Mouse (Mus musculus) heart, embryonic 15.5 days (tissue): ENCODE results near the gene Trp53i11. TPM values are rescaled to one million over a fixed set of nuclear protein-coding genes. Genes with fewer than 3 reads are reported as not detected.
A peak's percentile ranks its signal among the peaks of the same experiment; 100 is the strongest.

Source experiments
- ATAC-seq: fragments of 200-750 bp; cut with Nextera tagmentation; replicated peaks from 2 replicates; pipeline ENCODE4 v1.8.0; 2017; ENCODE audit warnings: low read depth, moderate TSS enrichment; ENCODE audit not compliant: insufficient number of reproducible peaks, insufficient read depth, low FRiP score
- H3K27ac ChIP-seq: fragments of 300-500 bp; sonication (generic); 2 replicates; pipeline ENCODE4 v1.5.1; 2015; ENCODE audit warnings: mild to moderate bottlenecking, inconsistent platforms
- H3K27me3 ChIP-seq: fragments of 300-500 bp; sonication (generic); 2 replicates; pipeline ENCODE4 v1.6.1; 2015; ENCODE audit warnings: inconsistent platforms
- H3K36me3 ChIP-seq: fragments of 300-500 bp; sonication (generic); 2 replicates; pipeline ENCODE4 v1.6.1; 2015; ENCODE audit warnings: mild to moderate bottlenecking, inconsistent platforms
- H3K4me1 ChIP-seq: fragments of 300-500 bp; sonication (generic); replicated peaks from 2 replicates; pipeline ENCODE4 v1.6.1; 2015; ENCODE audit warnings: inconsistent platforms
- H3K4me2 ChIP-seq: fragments of 300-500 bp; sonication (generic); 2 replicates; pipeline ENCODE4 v1.6.1; 2015; ENCODE audit warnings: inconsistent platforms, mild to moderate bottlenecking, moderate library complexity
- H3K4me3 ChIP-seq: fragments of 300-500 bp; sonication (generic); 2 replicates; pipeline ENCODE4 v1.5.1; 2015; ENCODE audit warnings: mild to moderate bottlenecking, inconsistent platforms
- H3K9ac ChIP-seq: fragments of 300-500 bp; sonication (generic); 2 replicates; pipeline ENCODE4 v1.6.1; 2015; ENCODE audit warnings: mild to moderate bottlenecking, inconsistent platforms
- H3K9me3 ChIP-seq: fragments of 300-500 bp; sonication (generic); replicated peaks from 2 replicates; pipeline ENCODE4 v1.6.1; 2016; ENCODE audit warnings: inconsistent platforms
- WGBS: fragments of 180-500 bp; shearing (Covaris S2); methylation state at CpG from one replicate; pipeline ENCODE4 v1.1.7; 2015; ENCODE audit warnings: mixed read lengths; 5-methylcytosine and 5-hydroxymethylcytosine counted together
- polyA plus RNA-seq: library from polyadenylated mRNA; unstranded; fragments of >200 nt; fragmentation: Nextera tagmentation; extraction: Ambion mirVana; gene quantifications from 2 replicates; pipeline ENCODE4 v1.2.1, GENCODE M21; 2015

The Trp53i11 gene
- polyA plus RNA-seq, result 19.7 and 31.6 TPM in 2 replicates

DNA sequence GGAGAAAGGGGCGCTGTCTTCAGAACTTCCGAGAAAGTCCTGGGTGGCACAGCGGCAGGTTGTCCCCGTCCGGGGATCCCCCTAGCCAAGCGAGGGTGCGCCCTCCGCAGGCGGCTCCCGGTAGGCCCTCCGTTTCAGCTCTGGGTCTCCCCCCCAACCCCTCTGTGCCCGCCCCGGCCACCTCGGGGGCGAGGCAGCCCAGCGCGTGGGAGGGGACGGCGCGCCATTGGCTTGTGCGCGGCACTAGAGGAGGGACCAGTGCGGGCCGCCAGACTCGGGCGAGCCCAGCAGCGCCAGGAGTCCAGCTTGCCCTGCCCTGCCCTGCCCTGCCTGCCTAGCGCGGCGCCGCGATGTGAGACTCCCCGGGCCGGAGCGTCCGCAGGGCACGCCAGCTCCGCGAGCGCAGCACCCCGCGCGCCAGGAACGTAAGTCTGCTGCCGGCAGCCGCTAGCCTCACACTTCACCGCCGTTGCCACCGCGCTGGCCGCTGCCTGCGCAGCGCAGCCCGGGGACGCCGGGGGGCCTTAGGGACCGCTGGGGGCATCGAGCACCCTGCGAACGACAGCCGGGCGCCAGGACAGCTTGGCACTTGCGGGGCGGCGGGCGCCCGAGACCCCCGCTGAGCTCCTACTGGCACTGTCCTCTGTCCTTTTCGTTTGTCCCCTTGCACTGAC is at the start of gene Trp53i11:
Gene Trp53i11, plus strand, starts transcription at position 226 of the 674 bp plus-strand sequence.
- H3K36me3 ChIP-seq, result no peaks in the 10 kb centered on the region
- peak within 1 kb of the TSS; percentile 78 for H3K9ac ChIP-seq
- H3K4me2 ChIP-seq, result peak within 1 kb of the TSS; percentile 98
- H3K4me3 ChIP-seq, result peak within 1 kb of the TSS; percentile 73
- no peaks in the 10 kb centered on the region for H3K9me3 ChIP-seq
- H3K27ac ChIP-seq, result peak within 1 kb of the TSS; percentile 61
- H3K27me3 ChIP-seq, result peaks cover 33% of the 10 kb centered on the region
- under 1% methylated on average over 69 of the region's 69 CpGs for WGBS
- peaks cover 29% of the 10 kb centered on the region for H3K4me1 ChIP-seq
- ATAC-seq, result peak; percentile 89

DNA sequence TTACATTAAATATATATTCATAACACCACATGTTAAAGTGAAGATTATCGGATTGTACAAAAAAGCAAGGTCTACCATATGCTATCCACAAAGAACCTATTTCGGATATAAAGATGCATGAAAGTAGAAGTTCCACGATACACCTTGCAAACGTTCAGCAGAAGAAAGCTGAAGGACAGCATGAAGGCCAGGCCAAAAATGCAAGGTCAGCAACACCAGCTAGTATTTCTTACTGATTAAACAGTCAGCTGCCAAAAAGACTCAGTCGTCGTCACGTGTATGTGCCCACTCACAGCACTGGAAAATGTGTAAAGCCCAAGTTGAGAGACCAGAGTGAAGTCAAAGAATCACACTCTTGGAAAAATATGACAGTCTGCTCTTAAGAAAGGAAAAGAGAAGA is 47.9 kb upstream of the Trp53i11 start:
- WGBS, result 84% methylated on average over 7 of the region's 7 CpGs
- no peaks in the 10 kb centered on the region for H3K9me3 ChIP-seq
- H3K27me3 ChIP-seq, result no peaks in the 10 kb centered on the region
- ATAC-seq, result no peak
- H3K9ac ChIP-seq, result no peak overlapping the region
- H3K4me1 ChIP-seq, result no peaks in the 10 kb centered on the region; the same call in 1 of the 2 replicates
- H3K36me3 ChIP-seq, result no peaks in the 10 kb centered on the region
- H3K4me3 ChIP-seq, result no peak overlapping the region
- no peak overlapping the region for H3K4me2 ChIP-seq
- no peak overlapping the region for H3K27ac ChIP-seq

DNA sequence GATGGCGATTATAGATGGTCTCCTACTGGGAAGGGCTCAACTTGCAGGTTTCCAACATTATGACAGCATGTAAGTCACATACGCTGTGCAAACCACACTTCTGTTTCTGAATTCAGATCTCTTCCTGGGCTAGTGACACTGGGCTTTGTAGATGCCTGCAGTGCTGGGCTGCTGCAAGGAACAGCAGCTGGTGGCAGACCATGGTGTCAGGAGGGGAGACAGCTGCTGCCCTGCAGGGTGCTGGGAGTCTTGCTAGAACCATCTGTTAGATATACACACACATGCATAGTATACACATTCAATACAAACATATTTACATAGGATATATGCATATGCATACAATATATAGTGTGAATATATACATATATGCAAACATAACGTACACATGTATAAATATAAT is 46.0 kb upstream of the Trp53i11 start:
- Histone ChIP-seq H3K9me3 (no peaks in the 10 kb centered on the region), H3K4me1 (no peaks in the 10 kb centered on the region), H3K27me3 (no peaks in the 10 kb centered on the region), H3K27ac (no peak overlapping the region), H3K4me3 (no peak overlapping the region), H3K4me2 (no peak overlapping the region), H3K9ac (no peak overlapping the region), H3K36me3 (no peaks in the 10 kb centered on the region)
- 75% methylated on average over 3 of the region's 3 CpGs for WGBS
- ATAC-seq, result no peak

DNA sequence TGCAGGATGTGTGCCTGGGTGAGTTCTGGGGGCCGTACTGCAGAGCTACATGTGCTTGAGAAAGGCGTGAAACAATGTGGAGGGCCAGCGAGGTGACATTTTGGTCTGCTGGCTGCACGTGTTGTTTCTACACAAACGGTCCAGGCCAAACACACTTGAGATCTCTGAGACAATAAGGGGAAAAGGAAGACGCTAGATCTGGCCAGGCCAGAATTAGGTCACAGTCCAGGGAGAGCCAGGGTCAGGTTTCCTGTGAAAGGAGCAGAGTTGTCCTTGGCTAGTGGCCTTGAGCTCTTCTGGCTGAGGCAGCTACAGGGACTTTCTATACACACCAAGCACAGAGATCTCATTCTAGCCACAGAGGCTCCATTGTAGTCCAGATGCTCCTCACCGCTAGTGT is 44.7 kb upstream of the Trp53i11 start:
- peak; percentile 68 for ATAC-seq
- H3K36me3 ChIP-seq, result no peaks in the 10 kb centered on the region
- no peaks in the 10 kb centered on the region for H3K9me3 ChIP-seq
- WGBS, result 50% methylated on average over 7 of the region's 7 CpGs
- H3K27ac ChIP-seq, result peak overlapping the region; percentile 71
- no peaks in the 10 kb centered on the region for H3K27me3 ChIP-seq
- H3K4me2 ChIP-seq, result no peak overlapping the region
- no peak overlapping the region for H3K9ac ChIP-seq
- H3K4me1 ChIP-seq, result no peaks in the 10 kb centered on the region
- no peak overlapping the region for H3K4me3 ChIP-seq

DNA sequence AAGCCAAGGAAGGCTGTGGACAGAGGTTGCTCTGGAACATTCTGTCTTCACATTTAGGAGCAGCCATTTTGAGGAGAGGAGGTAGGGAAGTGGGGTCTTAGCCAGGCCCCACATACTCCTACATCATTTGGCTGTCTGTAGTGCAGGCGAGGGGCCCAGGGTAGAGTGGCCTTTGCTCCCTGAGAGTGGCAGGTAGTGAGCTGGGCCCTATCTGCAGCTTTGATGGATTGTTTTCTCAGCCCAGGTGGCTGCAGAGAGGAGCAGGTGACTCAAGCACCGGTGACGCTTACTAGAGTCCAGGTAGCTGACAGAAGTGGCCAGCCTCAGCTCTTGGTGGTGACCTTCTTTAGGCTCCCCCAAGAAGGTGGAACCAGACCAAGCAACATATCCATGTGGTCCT is 43.2 kb upstream of the Trp53i11 start:
- H3K27ac ChIP-seq, result no peak overlapping the region
- H3K9ac ChIP-seq, result no peak overlapping the region
- ATAC-seq, result no peak
- no peaks in the 10 kb centered on the region for H3K4me1 ChIP-seq
- H3K4me3 ChIP-seq, result no peak overlapping the region
- 79% methylated on average over 3 of the region's 3 CpGs for WGBS
- H3K27me3 ChIP-seq, result no peaks in the 10 kb centered on the region
- H3K9me3 ChIP-seq, result no peaks in the 10 kb centered on the region
- no peaks in the 10 kb centered on the region for H3K36me3 ChIP-seq
- H3K4me2 ChIP-seq, result no peak overlapping the region

DNA sequence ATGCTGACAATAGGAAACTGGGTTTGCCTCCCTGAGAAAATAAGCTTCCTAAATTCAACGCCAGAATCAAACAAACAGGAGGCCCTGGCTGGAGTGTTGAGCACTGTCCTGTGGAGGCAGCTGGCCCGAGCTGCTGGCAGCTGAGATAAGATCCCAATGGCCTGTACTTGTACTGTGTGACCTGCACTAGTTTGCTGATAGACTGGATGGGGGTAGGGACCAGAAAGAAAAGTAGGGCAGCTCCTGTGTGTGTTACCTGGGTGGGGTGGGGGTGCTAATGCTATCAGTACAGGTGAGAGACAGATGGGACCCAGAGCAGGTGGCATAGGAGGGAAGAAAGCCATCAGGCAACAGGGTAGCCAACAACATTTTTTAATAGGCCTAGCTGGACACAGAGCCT is 37.3 kb upstream of the Trp53i11 start:
- 13% methylated on average over 2 of the region's 2 CpGs for WGBS
- Histone ChIP-seq H3K27me3 (no peaks in the 10 kb centered on the region), H3K36me3 (no peaks in the 10 kb centered on the region), H3K4me2 (no peak overlapping the region), H3K27ac (no peak overlapping the region), H3K4me3 (no peak overlapping the region), H3K4me1 (peaks cover 26% of the 10 kb centered on the region), H3K9ac (no peak overlapping the region), H3K9me3 (no peaks in the 10 kb centered on the region)
- no peak for ATAC-seq

DNA sequence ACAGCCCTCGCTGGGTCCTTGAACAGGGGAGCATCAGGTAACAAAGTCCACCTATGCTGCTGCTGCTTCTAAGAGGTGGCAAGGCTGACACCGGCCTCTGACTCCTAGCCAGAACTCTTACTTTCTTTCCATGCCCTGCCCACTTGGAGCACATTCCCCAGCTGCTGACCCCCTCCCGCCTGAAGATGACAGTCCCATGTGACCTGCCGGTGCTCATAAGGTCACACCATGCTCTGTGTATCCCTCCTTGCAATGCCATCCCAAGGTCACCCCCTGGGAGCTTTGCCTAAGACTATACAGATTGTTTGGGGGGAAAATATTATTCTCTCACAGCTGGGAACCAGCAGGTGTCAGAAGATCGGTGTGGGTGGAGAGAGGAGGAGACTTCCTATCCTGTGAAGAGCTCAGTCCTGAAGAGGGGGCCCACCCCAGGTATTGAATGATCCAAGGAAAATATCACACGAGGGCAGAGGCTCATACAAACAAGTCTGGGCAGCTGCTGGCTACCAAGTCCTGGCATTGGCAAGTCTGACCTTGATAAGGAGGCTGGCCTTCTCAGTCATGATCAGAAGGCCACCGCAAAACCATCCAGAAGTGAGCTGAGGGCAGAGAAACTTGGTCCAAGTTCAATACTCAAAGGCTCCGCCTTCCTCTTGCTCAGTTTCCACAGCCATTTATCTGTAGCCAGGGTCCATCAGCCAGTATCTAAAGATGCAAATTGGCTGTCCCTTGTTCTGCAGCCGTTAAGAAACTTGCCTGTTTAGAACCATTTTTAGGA is 36.5 kb upstream of the Trp53i11 start:
- H3K27me3 ChIP-seq, result no peaks in the 10 kb centered on the region
- 62% methylated on average over 9 of the region's 9 CpGs for WGBS

DNA sequence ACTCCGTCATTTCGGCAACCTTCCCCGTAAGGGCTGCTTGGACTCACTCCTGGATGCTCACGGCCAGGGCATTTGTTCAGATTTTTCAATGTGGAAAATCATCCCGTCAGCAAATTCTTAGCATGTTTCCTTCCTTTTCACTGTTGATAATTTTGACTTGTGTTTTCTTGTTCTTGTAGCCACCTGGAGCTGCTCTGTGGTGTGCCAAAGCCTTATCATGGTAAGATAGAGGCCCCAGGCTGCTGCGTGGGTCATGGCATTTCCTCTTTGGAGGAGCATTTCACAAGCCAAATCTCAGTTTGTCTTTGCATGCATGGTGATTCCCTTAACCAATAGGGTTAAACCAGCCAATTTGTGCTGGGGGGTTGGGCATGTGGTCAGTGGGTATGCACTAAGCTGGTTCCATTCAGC is 35.2 kb upstream of the Trp53i11 start:
- WGBS, result 50% methylated on average over 6 of the region's 6 CpGs
- ATAC-seq, result no peak
- H3K27me3 ChIP-seq, result no peaks in the 10 kb centered on the region
- no peak overlapping the region for H3K4me2 ChIP-seq
- no peaks in the 10 kb centered on the region for H3K36me3 ChIP-seq
- H3K9ac ChIP-seq, result no peak overlapping the region
- no peaks in the 10 kb centered on the region for H3K9me3 ChIP-seq
- no peak overlapping the region for H3K27ac ChIP-seq
- H3K4me1 ChIP-seq, result peaks cover 26% of the 10 kb centered on the region
- no peak overlapping the region for H3K4me3 ChIP-seq

More for the DNA sequence above, 36.5 kb upstream of the Trp53i11 start:
- no peaks in the 10 kb centered on the region for H3K36me3 ChIP-seq
- H3K27ac ChIP-seq, result no peak overlapping the region
- ATAC-seq, result no peak
- H3K9ac ChIP-seq, result no peak overlapping the region
- H3K4me3 ChIP-seq, result no peak overlapping the region
- peaks cover 26% of the 10 kb centered on the region for H3K4me1 ChIP-seq
- H3K9me3 ChIP-seq, result no peaks in the 10 kb centered on the region
- no peak overlapping the region for H3K4me2 ChIP-seq

DNA sequence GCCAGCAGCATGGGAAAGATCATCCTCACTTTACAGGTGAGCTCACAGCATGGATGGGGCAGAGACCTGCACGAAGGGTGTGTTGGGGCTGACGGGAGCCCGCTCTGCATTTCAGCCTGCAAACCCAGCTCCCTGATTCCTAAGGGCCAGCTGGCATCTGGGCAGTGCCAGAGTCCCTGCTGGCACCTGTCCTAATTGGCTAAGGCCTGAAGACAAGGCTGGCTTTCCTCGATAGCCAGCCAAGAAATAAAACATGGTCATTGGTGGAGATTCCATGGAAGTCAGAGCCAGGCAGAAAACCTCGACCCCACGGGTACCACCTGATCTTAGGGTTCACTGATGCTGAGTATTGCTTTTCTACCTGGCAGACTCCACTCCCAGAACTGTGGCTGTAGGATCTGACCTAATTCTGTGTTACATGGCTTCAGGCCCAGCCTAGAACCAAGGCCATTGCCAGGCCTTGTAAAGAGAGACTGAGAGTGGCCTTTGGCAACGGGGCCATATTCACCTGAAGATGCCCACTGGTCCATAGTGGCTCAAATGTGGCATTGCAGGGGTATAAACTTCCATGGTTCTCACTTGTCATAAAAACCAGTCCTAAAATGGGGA is 34.4 kb upstream of the Trp53i11 start:
- H3K36me3 ChIP-seq, result no peaks in the 10 kb centered on the region
- H3K4me1 ChIP-seq, result peaks cover 26% of the 10 kb centered on the region
- H3K4me3 ChIP-seq, result no peak overlapping the region
- no peak for ATAC-seq
- no peaks in the 10 kb centered on the region for H3K27me3 ChIP-seq
- H3K4me2 ChIP-seq, result no peak overlapping the region
- H3K27ac ChIP-seq, result no peak overlapping the region
- no peak overlapping the region for H3K9ac ChIP-seq
- 80% methylated on average over 7 of the region's 7 CpGs for WGBS
- H3K9me3 ChIP-seq, result no peaks in the 10 kb centered on the region

DNA sequence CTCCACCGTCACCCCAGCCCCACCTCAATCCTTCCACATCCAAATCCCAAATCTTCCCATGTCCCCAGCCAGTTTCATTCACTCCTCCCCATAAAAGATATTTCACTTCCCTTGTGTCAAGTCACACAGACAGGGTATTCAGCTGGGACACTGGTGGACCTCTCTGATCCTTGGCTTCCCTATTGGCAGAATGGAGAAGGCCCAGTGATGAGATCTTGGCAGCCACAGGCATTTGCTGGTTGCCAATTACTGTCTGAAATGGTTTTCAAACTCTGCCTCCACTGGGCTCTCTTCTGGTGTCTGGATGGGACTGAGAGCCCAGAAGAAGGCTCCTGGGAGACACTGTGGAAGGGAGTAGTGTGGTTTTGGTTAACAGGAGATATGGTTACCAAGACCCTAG is 33.5 kb upstream of the Trp53i11 start:
- ATAC-seq, result no peak
- H3K9ac ChIP-seq, result no peak overlapping the region
- H3K4me1 ChIP-seq, result peaks cover 26% of the 10 kb centered on the region
- no peaks in the 10 kb centered on the region for H3K36me3 ChIP-seq
- H3K4me3 ChIP-seq, result no peak overlapping the region
- H3K4me2 ChIP-seq, result no peak overlapping the region
- H3K27me3 ChIP-seq, result no peaks in the 10 kb centered on the region
- WGBS, result 74% methylated on average over 1 of the region's 1 CpGs
- no peaks in the 10 kb centered on the region for H3K9me3 ChIP-seq
- no peak overlapping the region for H3K27ac ChIP-seq

DNA sequence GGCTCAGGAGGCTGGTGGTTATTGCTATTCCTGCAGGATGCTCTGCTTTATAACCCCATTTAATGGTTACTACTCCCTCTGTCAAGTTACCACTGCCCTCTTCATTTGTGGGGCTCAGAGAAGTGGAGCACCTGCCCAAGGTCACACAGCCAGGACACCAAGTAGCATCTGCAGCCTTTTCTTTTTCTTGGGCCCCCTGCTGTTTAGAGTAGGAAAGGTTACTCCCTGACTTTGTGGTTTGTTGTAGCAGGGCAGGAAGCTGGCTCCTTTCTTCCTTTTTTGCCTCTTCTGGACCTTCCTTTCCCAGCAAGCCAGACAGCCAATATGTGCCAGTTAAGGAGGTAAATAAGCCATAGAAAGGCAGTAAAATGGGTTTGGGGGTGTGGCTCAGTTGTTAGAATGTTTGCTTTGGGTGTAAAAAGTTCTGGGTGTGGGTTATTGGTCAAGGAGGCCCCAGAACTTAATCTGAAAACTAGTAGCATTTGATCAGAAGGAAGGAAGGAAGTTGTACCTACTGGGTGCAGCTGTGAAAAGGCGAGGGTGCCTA is 32.8 kb upstream of the Trp53i11 start:
- Histone ChIP-seq H3K27me3 (no peaks in the 10 kb centered on the region), H3K27ac (no peak overlapping the region), H3K9ac (no peak overlapping the region), H3K36me3 (no peaks in the 10 kb centered on the region), H3K4me2 (no peak overlapping the region), H3K9me3 (no peaks in the 10 kb centered on the region), H3K4me3 (no peak overlapping the region), H3K4me1 (peaks cover 26% of the 10 kb centered on the region)
- WGBS, result 73% methylated on average over 1 of the region's 1 CpGs
- ATAC-seq, result no peak
